Mouse (Mus musculus): ENCODE results near the gene Cmtm7.

DNA sequence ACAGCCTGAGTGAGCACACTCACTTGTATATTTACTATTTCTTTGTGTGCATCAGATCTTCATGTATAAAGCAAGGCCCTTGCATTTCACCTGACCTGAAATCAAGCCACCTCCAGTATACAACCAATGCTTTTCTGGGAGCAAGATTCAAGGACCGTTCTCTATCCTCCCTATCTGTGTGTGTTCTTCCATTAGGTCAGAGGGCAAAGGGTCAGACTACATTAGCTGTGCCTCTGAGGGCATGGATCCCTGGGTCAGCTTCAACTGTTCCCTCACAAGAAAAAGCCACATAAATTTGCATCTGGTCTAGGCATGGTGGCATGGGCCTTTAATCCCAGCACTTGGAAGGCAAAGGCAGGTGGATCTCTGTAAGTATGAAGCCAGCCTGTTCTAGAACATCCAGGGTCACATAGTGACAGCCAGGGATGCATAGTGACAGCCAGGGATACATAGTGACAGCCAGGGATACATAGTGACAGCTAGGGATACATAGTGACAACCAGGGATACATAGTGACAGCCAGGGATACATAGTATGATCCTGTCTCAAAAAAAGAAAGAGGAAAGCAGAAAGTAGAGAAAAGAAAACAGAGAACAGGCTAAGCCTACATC is 45.7 kb upstream of the Cmtm7 start:
- no peak for TF ChIP-seq CTCF (IDR thresholded peaks at IDR 0.05; ENCODE audit: borderline replicate concordance, control insufficient read depth, extremely low read depth, insufficient read depth, low read length, poor library complexity)
- TF ChIP-seq POLR2A (IDR thresholded peaks at IDR 0.05; ENCODE audit: control insufficient read depth, extremely low read depth, insufficient read depth, low read length, poor library complexity) = no peak
